Mouse (Mus musculus) kidney, adult 9 months (tissue): ENCODE data around the gene Strc.

Source experiments
- DNase-seq: peaks from one replicate; pipeline ENCODE4 v3.0.0; 2022

Gene Strc

DNA sequence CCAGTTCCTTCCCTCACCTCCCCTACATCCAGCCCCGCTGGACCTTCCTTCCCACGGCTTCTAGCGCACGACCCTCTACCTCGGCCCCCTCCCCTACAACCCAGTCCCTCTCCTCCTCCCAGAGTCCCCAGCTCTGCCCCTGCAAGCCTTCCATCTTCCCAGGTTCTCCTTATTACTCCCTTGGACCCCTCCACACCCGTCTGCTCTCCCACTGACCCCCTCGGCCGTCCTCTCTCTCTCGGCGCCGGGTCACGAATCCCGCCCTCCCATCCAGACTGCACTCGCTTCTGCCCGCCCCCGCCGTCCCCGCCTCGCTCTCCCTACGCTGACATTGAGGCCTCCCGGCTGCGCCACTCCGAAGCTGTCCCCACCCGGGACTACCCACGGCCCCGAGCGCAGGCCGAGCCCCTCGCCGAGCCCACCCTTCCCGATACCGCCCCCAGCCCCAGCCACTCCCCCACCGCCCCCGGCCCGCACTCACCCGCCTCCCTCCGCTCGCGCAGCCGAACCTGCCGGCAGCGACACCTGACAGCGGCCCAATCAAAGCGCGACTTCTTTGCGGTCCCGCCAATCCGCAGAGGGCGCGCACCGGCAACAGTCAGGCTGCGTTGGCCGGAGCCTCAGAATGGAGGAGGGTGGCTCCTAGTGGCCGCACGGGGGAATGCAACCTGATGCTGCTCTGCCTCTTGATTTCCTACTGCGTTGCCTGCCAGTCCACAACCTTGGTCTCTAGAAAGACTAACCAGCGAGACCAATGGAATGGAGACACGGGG is 32.0 kb downstream of the Strc start, which contains the start of gene Ppip5k1:
Gene Ppip5k1 (minus strand): TSS at position 577 of the 773 bp plus-strand sequence.
- DNase-seq, result peak; percentile 98

DNA sequence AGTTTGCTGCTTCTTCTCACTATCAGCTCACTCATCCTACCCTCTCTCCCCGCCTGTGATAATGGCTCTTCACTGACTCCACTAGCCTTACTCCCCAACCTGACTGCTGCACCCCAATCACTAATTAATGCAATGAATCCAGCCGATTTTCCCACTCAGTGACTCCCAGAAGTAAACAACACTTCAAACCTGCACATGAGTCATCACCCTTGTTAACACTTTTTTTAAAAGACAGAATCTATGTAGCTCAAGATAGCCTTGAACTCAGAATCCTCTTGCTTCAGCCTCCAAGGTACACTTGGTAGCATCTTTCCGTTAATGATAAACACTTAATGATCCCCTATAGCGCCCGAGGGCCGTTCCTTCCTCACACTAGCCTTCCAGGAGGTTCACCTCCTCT is 32.6 kb downstream of the Strc start:
- DNase-seq, result no peak

DNA sequence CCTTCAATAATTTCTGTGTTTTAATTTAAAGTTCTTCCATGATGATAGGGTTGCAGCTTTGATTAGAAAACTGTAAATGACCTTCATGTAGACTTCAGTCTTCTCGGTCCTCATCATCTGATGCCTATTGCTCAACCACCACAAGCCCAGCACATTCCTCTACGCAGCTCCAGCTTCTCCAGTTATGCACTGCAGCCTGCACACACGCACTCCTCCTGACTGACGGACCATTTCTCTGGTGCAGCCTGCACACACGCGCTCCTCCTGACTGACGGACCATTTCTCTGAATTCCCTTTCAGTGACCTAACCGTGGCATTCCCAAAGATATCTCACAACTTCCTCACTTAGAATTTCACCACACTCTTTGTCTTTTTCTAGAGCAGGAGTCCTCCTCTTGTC is 33.8 kb downstream of the Strc start:
- DNase-seq, result no peak

DNA sequence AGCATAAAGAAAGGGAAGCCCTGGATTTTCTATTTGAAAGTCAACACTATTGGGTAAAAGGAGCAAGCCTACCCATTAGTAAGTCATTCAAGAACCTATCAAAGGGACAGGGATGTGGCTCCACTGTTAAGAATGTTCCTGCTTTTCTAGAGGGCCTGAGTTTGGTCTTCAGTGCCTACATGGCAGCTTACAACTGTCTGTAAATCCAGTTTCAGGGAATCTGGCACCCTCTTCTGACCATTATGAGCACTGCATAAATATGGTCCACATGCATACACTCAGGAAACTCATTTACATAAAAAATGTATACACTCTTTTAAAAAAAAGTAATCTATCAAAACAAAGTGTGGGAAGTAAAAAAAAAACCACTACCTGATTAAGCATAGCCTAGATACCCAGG is 47.9 kb downstream of the Strc start:
- DNase-seq, result no peak

- no peak for DNase-seq
Observed at GRCm38 (mm10) chr2:121329492-121329891, 57.5 kb downstream of the Strc start.

DNA sequence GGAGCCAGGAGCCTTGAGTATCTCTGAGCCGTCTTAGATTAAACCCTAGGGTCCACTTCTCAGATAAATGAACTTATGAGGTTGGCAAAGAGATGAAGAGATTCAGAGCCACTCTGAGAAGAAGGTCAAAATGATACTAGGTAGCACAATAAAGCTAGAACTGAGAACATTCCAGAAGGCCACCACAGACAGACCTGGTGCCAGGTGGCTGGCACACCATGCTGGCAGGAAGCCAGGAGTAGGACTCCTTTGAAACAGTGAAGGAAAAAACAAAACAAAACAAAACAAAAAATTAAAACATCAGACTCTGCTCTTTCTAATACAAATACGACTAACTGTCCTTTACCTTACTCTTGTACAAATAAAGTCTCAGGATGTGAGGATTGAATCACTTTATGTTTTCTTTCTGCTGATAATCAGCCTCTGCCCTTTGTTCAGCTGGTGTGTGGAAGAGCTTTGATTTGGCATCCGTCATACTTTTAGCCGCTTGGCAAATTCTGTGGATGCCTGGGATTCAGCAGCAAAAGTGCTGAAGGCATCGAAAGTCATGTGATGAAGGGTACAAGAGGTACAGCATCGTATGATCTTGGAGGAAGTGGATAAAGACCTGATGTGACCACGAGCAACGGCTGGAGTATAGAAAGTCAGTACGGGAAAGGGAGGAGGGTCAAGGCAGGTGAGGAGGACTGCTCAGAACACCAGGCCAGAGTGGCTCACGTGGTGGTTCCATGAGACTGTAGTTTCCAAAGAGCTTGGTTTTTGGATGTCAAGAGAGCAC is 63.1 kb downstream of the Strc start:
- peak; percentile 38 for DNase-seq

DNA sequence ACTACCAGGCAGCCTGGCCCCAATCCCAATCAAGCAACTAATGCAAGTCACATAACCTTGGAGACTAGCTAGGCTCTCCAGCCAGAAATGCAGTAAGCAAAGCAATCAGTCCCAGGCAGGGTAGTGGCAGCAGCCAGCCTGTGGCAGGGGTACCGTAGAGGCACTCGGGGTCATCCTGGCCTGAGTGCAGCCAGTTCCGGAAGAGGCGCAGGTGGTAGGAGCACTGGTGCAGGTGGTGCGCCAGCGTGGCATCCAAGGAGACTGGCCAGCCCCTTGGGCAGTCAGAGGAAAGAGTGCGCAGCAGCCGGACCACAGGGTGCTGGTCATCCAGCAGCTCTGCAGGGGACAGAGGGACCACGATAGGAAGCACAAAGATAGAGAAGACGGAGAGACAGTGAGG is 63.9 kb downstream of the Strc start:
- no peak for DNase-seq

DNA sequence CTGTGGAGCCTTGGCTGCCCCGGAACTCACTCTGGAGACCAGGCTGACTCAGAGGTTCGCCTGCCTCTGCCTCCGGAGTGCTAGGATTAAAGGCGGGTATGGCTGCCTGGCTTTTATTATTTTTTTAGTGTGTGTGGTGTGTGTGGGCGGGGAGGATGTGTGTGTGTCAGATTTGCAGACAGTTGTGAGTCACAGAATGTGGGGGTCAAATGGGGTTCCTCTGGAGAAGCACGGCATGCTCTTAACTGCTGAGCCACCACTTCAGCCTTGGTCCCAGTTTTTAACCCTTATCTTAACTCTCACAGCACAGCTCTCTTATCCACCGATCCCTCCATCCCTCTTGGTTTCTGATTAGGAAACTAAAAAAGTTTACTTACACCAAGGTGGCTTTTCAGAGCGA is 70.7 kb downstream of the Strc start:
- no peak for DNase-seq
